Mouse (Mus musculus) cortical plate, adult 2 months (tissue): ENCODE measurements at regions not wholly inside any gene's neighbourhood (a gene's known extent, or its start where the extent isn't known, plus 50 kb on each side); places are given as distances from the start of the nearest gene placed in this dataset.

Source experiments
- CTCF ChIP-seq: fragments of 200-500 bp; IDR thresholded peaks from 2 replicates; pipeline ENCODE4 v1.5.1; 2011; ENCODE audit warnings: mild to moderate bottlenecking, control low read depth, low read length; ENCODE audit not compliant: insufficient read depth; ENCODE audit errors: extremely low read depth
- POLR2A ChIP-seq: fragments of 200-500 bp; IDR thresholded peaks from 2 replicates; pipeline ENCODE4 v1.6.1; 2011; ENCODE audit warnings: mild to moderate bottlenecking, low read length, control low read depth; ENCODE audit not compliant: insufficient read depth; ENCODE audit errors: extremely low read depth

- no peak for TF ChIP-seq POLR2A
- no peak for TF ChIP-seq CTCF
Observed at GRCm38 (mm10) chr2:78803543-78803942, 64.4 kb upstream of the Ube2e3 start.
